Mouse (Mus musculus) thymus, postnatal 25 days (tissue): ENCODE data around the gene Cabs1.

ENCODE experiments used
- DNase-seq: peaks from one replicate; pipeline ENCODE4 v3.0.0; 2022

Cabs1 gene

GRCm38 (mm10) chr5:87979139-87979538 is at the start of gene Cabs1:
Gene Cabs1 (plus strand): TSS chr5:87979439.
- no peak for DNase-seq

GRCm38 (mm10) chr5:87931603-87932002 is 47.6 kb upstream of the Cabs1 start:
- DNase-seq: no peak

- no peak for DNase-seq
These were observed 38.5 kb upstream of the Cabs1 start for GRCm38 (mm10) chr5:87940752-87941151.

- DNase-seq: no peak
These were observed 36.7 kb upstream of the Cabs1 start for GRCm38 (mm10) chr5:87942515-87942914.

GRCm38 (mm10) chr5:87951836-87952235 is 27.4 kb upstream of the Cabs1 start:
- no peak for DNase-seq

- no peak for DNase-seq
These were observed 10.0 kb upstream of the Cabs1 start, which contains the start of the genes 2310003L06Rik and Gm28434 for GRCm38 (mm10) chr5:87969201-87969600. Gene 2310003L06Rik (plus strand): TSS chr5:87969459. Gene Gm28434 (plus strand): TSS chr5:87969517.

GRCm38 (mm10) chr5:87982468-87983214 is 3.4 kb downstream of the Cabs1 start:
- no peak for DNase-seq

- no peak for DNase-seq
These were observed 23.0 kb downstream of the Cabs1 start, which contains the start of gene Smr3a for GRCm38 (mm10) chr5:88002249-88002648. Gene Smr3a (plus strand): TSS chr5:88002549.

GRCm38 (mm10) chr5:88005241-88005640 is 26.0 kb downstream of the Cabs1 start:
- no peak for DNase-seq
